Mouse (Mus musculus) liver, postnatal 0 days (tissue): ENCODE measurements around the gene Hexb.

Experiments
- CTCF ChIP-seq: sonication (generic); IDR thresholded peaks from 2 replicates; pipeline ENCODE4 v1.5.1; 2016; ENCODE audit warnings: antibody characterized with exemption, low read depth
- EP300 ChIP-seq: IDR thresholded peaks from 2 replicates; pipeline ENCODE4 v1.6.1; 2016; ENCODE audit warnings: antibody characterized with exemption, low read depth, mild to moderate bottlenecking

DNA sequence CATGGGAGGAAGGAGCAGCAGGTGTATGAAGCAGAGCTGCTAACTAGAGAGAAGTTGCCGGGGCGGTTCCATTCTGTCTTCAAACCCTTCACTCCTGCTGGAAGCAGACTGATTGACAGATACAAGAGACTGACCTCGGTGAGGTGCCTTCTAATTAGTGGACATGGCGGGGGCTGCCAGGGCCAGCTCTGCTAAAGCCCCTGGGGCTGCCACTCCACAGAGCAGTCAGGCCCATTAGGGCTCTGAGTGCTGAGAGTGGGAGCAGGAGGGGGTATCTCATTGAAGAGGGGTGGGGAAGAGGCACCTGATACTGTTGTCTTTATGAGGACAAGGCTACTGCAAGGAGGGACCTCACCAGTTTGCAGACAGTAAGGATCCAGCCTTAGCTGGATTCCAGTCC is 17.4 kb upstream of the Hexb start:
- no peak for TF ChIP-seq EP300
- no peak for TF ChIP-seq CTCF
